In genomic region chr5:135476199-135476598, GRCm38 (mm10) we compare ENCODE assay signal across 28 mouse cellular contexts.
DNase-seq lines count a peak whose midpoint lies in the region; ATAC-seq and TF ChIP-seq lines count a peak whose summit lies in the region.
"Had no signal": no experiment of that assay in that cellular context is flagged by ENCODE, and none has a peak within 500 bp of the region (broad histone marks: within the 10 kb centered on the region; RNA-seq: fewer than 3 reads in every experiment).

No protein-coding gene starts in this region.

- H3K27ac ChIP-seq in hindbrain, embryonic 10.5 days: 0 out of 2 replicates have a peak overlapping the region, but pooled peaks have one; percentile 12
- H3K27ac ChIP-seq in hindbrain, embryonic 14.5 days: no peak overlapping the region
- no peak overlapping the region for H3K27ac ChIP-seq in lung, postnatal 0 days (ENCODE audit: low read length)
- peak overlapping the region; percentile 60 for H3K27ac ChIP-seq in macrophage
- H3K27ac ChIP-seq: embryonic facial prominence, embryonic 10.5 days; heart, embryonic 15.5 days; hindbrain, embryonic 15.5 days; liver, embryonic 13.5 days; lung, embryonic 15.5 days; midbrain, embryonic 15.5 days; neural tube, embryonic 12.5 days; stomach, embryonic 15.5 days had no signal

- no peak for TF ChIP-seq EP300 in lung, postnatal 0 days (IDR thresholded peaks at IDR 0.05)

- peaks cover 8% of the 10 kb centered on the region; the same call in 1 of the 2 replicates for H3K4me1 ChIP-seq in hindbrain, embryonic 10.5 days (replicated peaks)
- H3K4me1 ChIP-seq in hindbrain, embryonic 14.5 days (replicated peaks; ENCODE audit: control insufficient read depth, insufficient read depth, low read length): no peaks in the 10 kb centered on the region
- no peaks in the 10 kb centered on the region for H3K4me1 ChIP-seq in lung, postnatal 0 days (ENCODE audit: insufficient read depth, low read depth, low read length)
- H3K4me1 ChIP-seq: embryonic facial prominence, embryonic 10.5 days; hindbrain, embryonic 15.5 days; lung, embryonic 15.5 days; midbrain, embryonic 15.5 days; neural tube, embryonic 12.5 days; stomach, embryonic 15.5 days had no signal

- H3K79me2 ChIP-seq in macrophage (ENCODE audit: inconsistent target): peaks cover 79% of the 10 kb centered on the region

- no peak overlapping the region for H3K4me3 ChIP-seq in hindbrain, embryonic 10.5 days
- no peak overlapping the region for H3K4me3 ChIP-seq in hindbrain, embryonic 14.5 days (replicated peaks; ENCODE audit: low read length)
- H3K4me3 ChIP-seq in lung, postnatal 0 days (ENCODE audit: low read depth, low read length): no peak overlapping the region
- H3K4me3 ChIP-seq in macrophage (ENCODE audit: inconsistent target): no peak overlapping the region
- H3K4me3 ChIP-seq: embryonic facial prominence, embryonic 10.5 days; heart, embryonic 15.5 days; hindbrain, embryonic 15.5 days; liver, embryonic 13.5 days; lung, embryonic 15.5 days; midbrain, embryonic 15.5 days; neural tube, embryonic 12.5 days; stomach, embryonic 15.5 days had no signal

- 85% methylated on average over 5 of the region's 5 CpGs for WGBS in hindbrain, embryonic 10.5 days
- 93% methylated on average over 5 of the region's 5 CpGs for WGBS in hindbrain, embryonic 14.5 days
- WGBS in lung, postnatal 0 days: 62% methylated on average over 5 of the region's 5 CpGs
- 59% methylated on average over 5 of the region's 5 CpGs for WGBS in macrophage (ENCODE audit: missing documents)

- no peaks in the 10 kb centered on the region for H3K9me3 ChIP-seq in hindbrain, embryonic 10.5 days
- no peaks in the 10 kb centered on the region for H3K9me3 ChIP-seq in hindbrain, embryonic 14.5 days (ENCODE audit: control insufficient read depth, low read length)
- no peaks in the 10 kb centered on the region for H3K9me3 ChIP-seq in lung, postnatal 0 days (ENCODE audit: low read length)
- H3K9me3 ChIP-seq: embryonic facial prominence, embryonic 10.5 days; G1E; heart, embryonic 15.5 days; hindbrain, embryonic 15.5 days; liver, embryonic 13.5 days; lung, embryonic 15.5 days; midbrain, embryonic 15.5 days; neural tube, embryonic 12.5 days; stomach, embryonic 15.5 days had no signal

- H3K9ac ChIP-seq in hindbrain, embryonic 14.5 days: no peak overlapping the region
- no peak overlapping the region for H3K9ac ChIP-seq in lung, postnatal 0 days (replicated peaks; ENCODE audit: low read depth)
- H3K9ac ChIP-seq: forebrain, postnatal 0 days; heart, embryonic 15.5 days; hindbrain, embryonic 15.5 days; liver, embryonic 13.5 days; lung, embryonic 15.5 days; midbrain, embryonic 15.5 days; neural tube, embryonic 12.5 days; stomach, embryonic 15.5 days had no signal

- H3K4me2 ChIP-seq in hindbrain, embryonic 14.5 days (replicated peaks): no peak overlapping the region
- no peak overlapping the region for H3K4me2 ChIP-seq in lung, postnatal 0 days (replicated peaks; ENCODE audit: low read depth, low read length)
- H3K4me2 ChIP-seq: heart, embryonic 15.5 days; hindbrain, embryonic 15.5 days; liver, embryonic 13.5 days; lung, embryonic 15.5 days; midbrain, embryonic 15.5 days; neural tube, embryonic 12.5 days; stomach, embryonic 15.5 days had no signal

- peaks cover 78% of the 10 kb centered on the region for H3K36me3 ChIP-seq in hindbrain, embryonic 10.5 days
- H3K36me3 ChIP-seq in hindbrain, embryonic 14.5 days (replicated peaks; ENCODE audit: control insufficient read depth, insufficient read depth): no peaks in the 10 kb centered on the region
- H3K36me3 ChIP-seq in lung, postnatal 0 days (ENCODE audit: insufficient read depth, low read length): no peaks in the 10 kb centered on the region; the same call in 1 of the 2 replicates
- peaks cover 1% of the 10 kb centered on the region; the same call in 1 of the 2 replicates for H3K36me3 ChIP-seq in macrophage (ENCODE audit: inconsistent target)
- H3K36me3 ChIP-seq: G1E; heart, embryonic 15.5 days; hindbrain, embryonic 15.5 days; liver, embryonic 13.5 days; lung, embryonic 15.5 days; midbrain, embryonic 15.5 days; stomach, embryonic 15.5 days had no signal

- no peaks in the 10 kb centered on the region for H3K27me3 ChIP-seq in hindbrain, embryonic 10.5 days (ENCODE audit: insufficient read depth, poor library complexity, severe bottlenecking)
- no peaks in the 10 kb centered on the region for H3K27me3 ChIP-seq in hindbrain, embryonic 14.5 days (ENCODE audit: control insufficient read depth, insufficient read depth, low read length)
- H3K27me3 ChIP-seq in lung, postnatal 0 days (replicated peaks; ENCODE audit: insufficient read depth, low read length): no peaks in the 10 kb centered on the region
- H3K27me3 ChIP-seq: heart, embryonic 15.5 days; hindbrain, embryonic 15.5 days; liver, embryonic 13.5 days; lung, embryonic 15.5 days; midbrain, embryonic 15.5 days; neural tube, embryonic 12.5 days; stomach, embryonic 15.5 days had no signal

- no peak for TF ChIP-seq CTCF in lung, postnatal 0 days (IDR thresholded peaks at IDR 0.05)

- ATAC-seq in hindbrain, embryonic 14.5 days (ENCODE audit: low FRiP score): no peak
- ATAC-seq in lung, postnatal 0 days: no peak
- ATAC-seq: CD4-positive, CD25-positive, alpha-beta regulatory T cell, adult 4 months; forebrain, postnatal 0 days; midbrain, embryonic 15.5 days had no signal

- no peak for DNase-seq in hindbrain, embryonic 10.5 days (ENCODE audit: low spot score)
- DNase-seq in hindbrain, embryonic 14.5 days (ENCODE audit: low spot score): no peak
- DNase-seq in lung, postnatal 36 days: peak; percentile 55
- no peak for DNase-seq in lung, postnatal 0 days (ENCODE audit: low spot score)
- DNase-seq in embryo, embryonic 11 days: no peak
- no peak for DNase-seq in urinary bladder, postnatal 10 days (ENCODE audit: low spot score)
- DNase-seq in kidney, postnatal 4 days: no peak
- DNase-seq: adrenal gland, postnatal 14 days; cerebellum, adult 9-11 months; forebrain, postnatal 0 days; heart, postnatal 36 days; kidney, adult 9 months; kidney, postnatal 14 days; layer of hippocampus, postnatal 36 days; liver, embryonic 13.5 days; retina, postnatal 1 day; thymus, adult 2 months; thymus, postnatal 4 days had no signal

Comparison
In these comparisons a context has a peak if more than half of its experiments do, and no peak if none do; other contexts are left out.
1. H3K27ac ChIP-seq: peak in hindbrain, embryonic 10.5 days (single experiment) and macrophage (single experiment); none in hindbrain, embryonic 14.5 days (single experiment) and lung, postnatal 0 days (single experiment).